Mouse (Mus musculus) T-helper 17 cell (primary cell): ENCODE measurements around the gene Zfp235.

Experiments
- in situ Hi-C, 2 experiments: fragments of 300-600 bp; cut with MboI, MseI; formaldehyde crosslinking; loops; 1 replicate in 1 of 2; 2 replicates in 1 of 2; pipeline ENCODE4 v1.15.1; 2025; ENCODE audit warnings: high pct_unique_total_duplicates in 2 of 2

Zfp235 gene

GRCm38 (mm10) chr7:24191361-24191760 is 57.4 kb downstream of the Zfp235 start:
- in situ Hi-C loops: no loop called here
